Mouse (Mus musculus): ENCODE results near the gene Lgalsl. TPM values are rescaled to one million over a fixed set of nuclear protein-coding genes. Genes with fewer than 3 reads are reported as not detected.

Gene Lgalsl
- polyA plus RNA-seq, 2 experiments = 3.4 to 7.3 TPM

- 0 out of 4 replicates have a peak, but pooled peaks cover 0 to 3% of the 10 kb centered on the region in 2 experiments for H3K4me1 ChIP-seq (replicated peaks; ENCODE audit: control insufficient read depth in 2 of 2, insufficient read depth in 2 of 2, low read length in 1 of 2)
- no peaks in the 10 kb centered on the region for H3K36me3 ChIP-seq (replicated peaks; ENCODE audit: control insufficient read depth, insufficient read depth, low read depth)
- no peak overlapping the region for H3K4me3 ChIP-seq (ENCODE audit: insufficient read depth in 1 of 2, low read depth in 2 of 2, low read length in 2 of 2)
- ATAC-seq (ENCODE audit: insufficient read depth) = no peak
- DNase-seq (ENCODE audit: low read depth in 3 of 3, low spot score in 3 of 3) = no peak
- WGBS (ENCODE audit: insufficient replicate concordance) = 51% methylated on average over 1 of the region's 1 CpGs
- H3K27me3 ChIP-seq (ENCODE audit: control insufficient read depth, insufficient read depth, low read length) = no peaks in the 10 kb centered on the region
- no peak overlapping the region for H3K4me2 ChIP-seq (ENCODE audit: low read depth)
- H3K27ac ChIP-seq = no peak overlapping the region
- no peaks in the 10 kb centered on the region for H3K9me3 ChIP-seq (ENCODE audit: control insufficient read depth, low read length)
- TF ChIP-seq CTCF (IDR thresholded peaks at IDR 0.05; ENCODE audit: low read depth) = no peak
- no peak for TF ChIP-seq EP300 (IDR thresholded peaks at IDR 0.05; ENCODE audit: low read depth)
- no peak overlapping the region for H3K9ac ChIP-seq (replicated peaks)
Measured at GRCm38 (mm10) chr11:20785186-20785585, 45.7 kb downstream of the Lgalsl start.

GRCm38 (mm10) chr11:20784776-20785175 lies 46.1 kb downstream of the Lgalsl start:
- no peak for ATAC-seq (ENCODE audit: insufficient read depth)
- WGBS (ENCODE audit: insufficient replicate concordance) = 64% methylated on average over 6 of the region's 6 CpGs
- H3K9ac ChIP-seq (replicated peaks) = no peak overlapping the region
- H3K4me1 ChIP-seq (replicated peaks; ENCODE audit: control insufficient read depth in 2 of 2, insufficient read depth in 2 of 2, low read length in 1 of 2) = 0 out of 4 replicates have a peak, but pooled peaks cover 0 to 3% of the 10 kb centered on the region in 2 experiments
- no peak overlapping the region for H3K27ac ChIP-seq
- no peak overlapping the region for H3K4me3 ChIP-seq (ENCODE audit: insufficient read depth in 1 of 2, low read depth in 2 of 2, low read length in 2 of 2)
- no peak overlapping the region for H3K4me2 ChIP-seq (ENCODE audit: low read depth)
- H3K9me3 ChIP-seq (ENCODE audit: control insufficient read depth, low read length) = no peaks in the 10 kb centered on the region
- no peaks in the 10 kb centered on the region for H3K36me3 ChIP-seq (replicated peaks; ENCODE audit: control insufficient read depth, insufficient read depth, low read depth)
- TF ChIP-seq CTCF (IDR thresholded peaks at IDR 0.05; ENCODE audit: low read depth) (no peak), EP300 (IDR thresholded peaks at IDR 0.05; ENCODE audit: low read depth) (no peak)
- DNase-seq (ENCODE audit: low read depth in 3 of 3, low spot score in 3 of 3) = no peak
- no peaks in the 10 kb centered on the region for H3K27me3 ChIP-seq (ENCODE audit: control insufficient read depth, insufficient read depth, low read length)

GRCm38 (mm10) chr11:20783467-20783866 lies 47.4 kb downstream of the Lgalsl start:
- ATAC-seq (ENCODE audit: insufficient read depth) (no peak), DNase-seq (ENCODE audit: low read depth in 3 of 3, low spot score in 3 of 3) (no peak)
- H3K4me2 ChIP-seq (ENCODE audit: low read depth) = no peak overlapping the region
- H3K27me3 ChIP-seq (ENCODE audit: control insufficient read depth, insufficient read depth, low read length) = no peaks in the 10 kb centered on the region
- peaks cover 0 to 11% of the 10 kb centered on the region in 2 experiments; a peak in 2 of 4 replicates for H3K4me1 ChIP-seq (replicated peaks; ENCODE audit: control insufficient read depth in 2 of 2, insufficient read depth in 2 of 2, low read length in 1 of 2)
- H3K9me3 ChIP-seq (ENCODE audit: control insufficient read depth, low read length) = no peaks in the 10 kb centered on the region
- no peak overlapping the region for H3K9ac ChIP-seq (replicated peaks)
- 55% methylated on average over 1 of the region's 1 CpGs for WGBS (ENCODE audit: insufficient replicate concordance)
- TF ChIP-seq CTCF (IDR thresholded peaks at IDR 0.05; ENCODE audit: low read depth) (no peak), EP300 (IDR thresholded peaks at IDR 0.05; ENCODE audit: low read depth) (no peak)
- no peak overlapping the region for H3K4me3 ChIP-seq (ENCODE audit: insufficient read depth in 1 of 2, low read depth in 2 of 2, low read length in 2 of 2)
- no peak overlapping the region for H3K27ac ChIP-seq
- H3K36me3 ChIP-seq (replicated peaks; ENCODE audit: control insufficient read depth, insufficient read depth, low read depth) = no peaks in the 10 kb centered on the region

GRCm38 (mm10) chr11:20782620-20783019 lies 48.2 kb downstream of the Lgalsl start:
- H3K27ac ChIP-seq = no peak overlapping the region
- no peak overlapping the region for H3K4me3 ChIP-seq (ENCODE audit: insufficient read depth in 1 of 2, low read depth in 2 of 2, low read length in 2 of 2)
- H3K4me1 ChIP-seq (replicated peaks; ENCODE audit: control insufficient read depth in 2 of 2, insufficient read depth in 2 of 2, low read length in 1 of 2) = peaks cover 3 to 14% of the 10 kb centered on the region in 2 experiments; a peak in 2 of 4 replicates
- no peaks in the 10 kb centered on the region for H3K36me3 ChIP-seq (replicated peaks; ENCODE audit: control insufficient read depth, insufficient read depth, low read depth)
- H3K27me3 ChIP-seq (ENCODE audit: control insufficient read depth, insufficient read depth, low read length) = no peaks in the 10 kb centered on the region
- DNase-seq (ENCODE audit: low read depth in 3 of 3, low spot score in 3 of 3) (no peak), ATAC-seq (ENCODE audit: insufficient read depth) (no peak)
- no peak overlapping the region for H3K4me2 ChIP-seq (ENCODE audit: low read depth)
- no peak for TF ChIP-seq CTCF (IDR thresholded peaks at IDR 0.05; ENCODE audit: low read depth)
- TF ChIP-seq EP300 (IDR thresholded peaks at IDR 0.05; ENCODE audit: low read depth) = no peak
- no peak overlapping the region for H3K9ac ChIP-seq (replicated peaks)
- H3K9me3 ChIP-seq (ENCODE audit: control insufficient read depth, low read length) = no peaks in the 10 kb centered on the region
- WGBS (ENCODE audit: insufficient replicate concordance) = 38% methylated on average over 2 of the region's 2 CpGs

GRCm38 (mm10) chr11:20780312-20780711 lies 50.5 kb downstream of the Lgalsl start:
- no peak overlapping the region for H3K27ac ChIP-seq
- no peaks in the 10 kb centered on the region for H3K36me3 ChIP-seq (replicated peaks; ENCODE audit: control insufficient read depth, insufficient read depth, low read depth)
- 50% methylated on average over 4 of the region's 4 CpGs for WGBS (ENCODE audit: insufficient replicate concordance)

More at GRCm38 (mm10) chr11:20780312-20780711, 50.5 kb downstream of the Lgalsl start:
- Histone ChIP-seq H3K4me1 (replicated peaks; ENCODE audit: control insufficient read depth in 2 of 2, insufficient read depth in 2 of 2, low read length in 1 of 2) (peaks cover 3 to 15% of the 10 kb centered on the region in 2 experiments; a peak in 2 of 4 replicates), H3K27me3 (ENCODE audit: control insufficient read depth, insufficient read depth, low read length) (no peaks in the 10 kb centered on the region), H3K9ac (replicated peaks) (no peak overlapping the region), H3K9me3 (ENCODE audit: control insufficient read depth, low read length) (no peaks in the 10 kb centered on the region), H3K4me2 (ENCODE audit: low read depth) (no peak overlapping the region), H3K4me3 (ENCODE audit: insufficient read depth in 1 of 2, low read depth in 2 of 2, low read length in 2 of 2) (no peak overlapping the region)
- TF ChIP-seq EP300 (IDR thresholded peaks at IDR 0.05; ENCODE audit: low read depth) (no peak), CTCF (IDR thresholded peaks at IDR 0.05; ENCODE audit: low read depth) (no peak)
- ATAC-seq (ENCODE audit: insufficient read depth) (no peak), DNase-seq (ENCODE audit: low read depth in 3 of 3, low spot score in 3 of 3) (no peak)
